Mouse (Mus musculus) midbrain, embryonic 12.5 days (tissue): ENCODE measurements around the gene Tmem56. TPM values are rescaled to one million over a fixed set of nuclear protein-coding genes. Genes with fewer than 3 reads are reported as not detected.

ENCODE experiments used
- ATAC-seq: fragments of 200-750 bp; cut with Nextera tagmentation; 2 replicates; pipeline ENCODE4 v1.8.0; 2017; ENCODE audit warnings: low read depth, moderate TSS enrichment, moderate library complexity; ENCODE audit not compliant: low FRiP score
- H3K27ac ChIP-seq: fragments of 300-500 bp; sonication (generic); replicated peaks from 2 replicates; pipeline ENCODE4 v1.5.1; 2016; ENCODE audit warnings: mild to moderate bottlenecking
- H3K27me3 ChIP-seq: fragments of 300-500 bp; sonication (generic); 2 replicates; pipeline ENCODE4 v1.6.1; 2016; ENCODE audit warnings: mild to moderate bottlenecking
- H3K36me3 ChIP-seq: fragments of 300-500 bp; sonication (generic); 2 replicates; pipeline ENCODE4 v1.6.1; 2016
- H3K4me1 ChIP-seq: fragments of 300-500 bp; sonication (generic); 2 replicates; pipeline ENCODE4 v1.6.1; 2016
- H3K4me2 ChIP-seq: fragments of 300-500 bp; sonication (generic); replicated peaks from 2 replicates; pipeline ENCODE4 v1.6.1; 2016; ENCODE audit warnings: mild to moderate bottlenecking, moderate library complexity
- H3K4me3 ChIP-seq: fragments of 300-500 bp; sonication (generic); 2 replicates; pipeline ENCODE4 v1.5.1; 2016; ENCODE audit warnings: mild to moderate bottlenecking
- H3K9ac ChIP-seq: fragments of 300-500 bp; sonication (generic); replicated peaks from 2 replicates; pipeline ENCODE4 v1.6.1; 2016; ENCODE audit warnings: mild to moderate bottlenecking, moderate library complexity
- H3K9me3 ChIP-seq: fragments of 300-500 bp; sonication (generic); 2 replicates; pipeline ENCODE4 v1.6.1; 2016; ENCODE audit warnings: mild to moderate bottlenecking
- whole genome bisulfite sequencing: fragments of 180-500 bp; shearing (Covaris S2); methylation state at CpG from one replicate; pipeline ENCODE4 v1.1.7; 2016; 5-methylcytosine and 5-hydroxymethylcytosine counted together
- polyA plus RNA-seq: library from polyadenylated mRNA; unstranded; fragments of >200 nt; fragmentation: Nextera tagmentation; extraction: Ambion mirVana; gene quantifications from 2 replicates; pipeline ENCODE4 v1.2.1, GENCODE M21; 2016

The Tmem56 gene
- polyA plus RNA-seq, 1 experiment from 2014 or later = 0.69 TPM

GRCm38 (mm10) chr3:121224185-121224584 is 58.7 kb downstream of the Tmem56 start:
- H3K4me3 ChIP-seq = no peak overlapping the region
- H3K9me3 ChIP-seq = no peaks in the 10 kb centered on the region
- 92% methylated on average over 6 of the region's 6 CpGs for WGBS
- no peak overlapping the region for H3K4me2 ChIP-seq
- H3K27ac ChIP-seq = no peak overlapping the region
- H3K27me3 ChIP-seq = no peaks in the 10 kb centered on the region
- no peaks in the 10 kb centered on the region for H3K36me3 ChIP-seq
- no peak for ATAC-seq
- H3K9ac ChIP-seq = no peak overlapping the region
- peaks cover 3% of the 10 kb centered on the region; the same call in 1 of the 2 replicates for H3K4me1 ChIP-seq

GRCm38 (mm10) chr3:121221987-121222386 is 60.9 kb downstream of the Tmem56 start:
- H3K4me2 ChIP-seq = no peak overlapping the region
- no peaks in the 10 kb centered on the region for H3K4me1 ChIP-seq

DNA sequence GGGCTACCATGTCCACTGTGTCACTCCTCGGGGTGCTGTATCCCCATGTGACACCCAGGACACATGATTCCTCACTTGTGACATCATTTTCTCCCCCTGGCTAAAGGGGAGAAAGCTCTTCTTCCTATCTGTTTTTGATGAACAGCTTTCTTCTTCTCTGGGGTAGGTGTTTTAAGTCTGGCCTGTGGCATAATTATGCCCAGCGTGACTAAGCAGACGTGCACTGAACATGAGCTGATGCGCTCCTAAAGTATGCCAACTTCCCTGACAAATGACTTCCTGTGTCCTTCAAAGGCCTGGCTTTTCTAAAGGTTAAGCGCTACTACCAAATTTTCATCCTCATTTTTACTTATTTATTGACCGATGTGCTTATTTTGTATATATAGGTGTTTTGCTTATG is 65.9 kb downstream of the Tmem56 start:
- H3K36me3 ChIP-seq = no peaks in the 10 kb centered on the region
- WGBS = 89% methylated on average over 6 of the region's 6 CpGs
- no peaks in the 10 kb centered on the region for H3K27me3 ChIP-seq
- H3K9ac ChIP-seq = no peak overlapping the region
- H3K4me3 ChIP-seq = no peak overlapping the region
- H3K9me3 ChIP-seq = no peaks in the 10 kb centered on the region
- peaks cover 6% of the 10 kb centered on the region; the same call in 1 of the 2 replicates for H3K4me1 ChIP-seq
- H3K4me2 ChIP-seq = no peak overlapping the region
- no peak overlapping the region for H3K27ac ChIP-seq
- no peak for ATAC-seq

More at GRCm38 (mm10) chr3:121221987-121222386, 60.9 kb downstream of the Tmem56 start:
- no peaks in the 10 kb centered on the region for H3K27me3 ChIP-seq
- H3K9me3 ChIP-seq = no peaks in the 10 kb centered on the region
- H3K27ac ChIP-seq = no peak overlapping the region
- 86% methylated on average over 7 of the region's 7 CpGs for WGBS
- H3K9ac ChIP-seq = no peak overlapping the region
- no peak overlapping the region for H3K4me3 ChIP-seq
- H3K36me3 ChIP-seq = no peaks in the 10 kb centered on the region
- ATAC-seq = no peak

- H3K4me2 ChIP-seq = no peak overlapping the region
- H3K9me3 ChIP-seq = no peaks in the 10 kb centered on the region
- no peak overlapping the region for H3K4me3 ChIP-seq
- no peak overlapping the region for H3K27ac ChIP-seq
- no peaks in the 10 kb centered on the region for H3K27me3 ChIP-seq
- no peaks in the 10 kb centered on the region for H3K36me3 ChIP-seq
- no peak overlapping the region for H3K9ac ChIP-seq
- 87% methylated on average over 3 of the region's 3 CpGs for WGBS
- peaks cover 6% of the 10 kb centered on the region; the same call in 1 of the 2 replicates for H3K4me1 ChIP-seq
- ATAC-seq = no peak
These were observed 69.4 kb downstream of the Tmem56 start for GRCm38 (mm10) chr3:121213501-121213900.

DNA sequence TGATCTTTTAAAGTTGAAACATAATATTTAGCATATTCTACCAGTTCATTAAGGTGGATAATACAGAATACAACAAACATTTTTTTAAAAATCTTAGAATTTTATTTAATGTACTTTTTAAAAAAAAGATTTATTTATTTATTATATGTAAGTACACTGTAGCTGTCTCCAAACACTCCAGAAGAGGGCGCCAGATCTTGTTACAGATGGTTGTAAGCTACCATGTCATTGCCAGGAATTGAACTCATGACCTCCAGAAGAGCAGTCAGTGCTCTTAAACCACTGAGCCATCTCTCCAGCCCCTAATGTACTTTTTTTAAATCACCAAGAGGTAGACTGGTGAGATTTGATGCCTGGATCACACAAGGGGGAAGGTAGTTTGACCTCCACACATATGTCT is 70.7 kb downstream of the Tmem56 start:
- no peak overlapping the region for H3K4me2 ChIP-seq
- WGBS = 40% methylated on average over 1 of the region's 1 CpGs
- no peak overlapping the region for H3K9ac ChIP-seq
- H3K4me3 ChIP-seq = no peak overlapping the region
- no peak overlapping the region for H3K27ac ChIP-seq
- no peaks in the 10 kb centered on the region for H3K36me3 ChIP-seq
- no peaks in the 10 kb centered on the region for H3K9me3 ChIP-seq
- H3K4me1 ChIP-seq = peaks cover 6% of the 10 kb centered on the region; the same call in 1 of the 2 replicates
- ATAC-seq = no peak
- H3K27me3 ChIP-seq = no peaks in the 10 kb centered on the region

DNA sequence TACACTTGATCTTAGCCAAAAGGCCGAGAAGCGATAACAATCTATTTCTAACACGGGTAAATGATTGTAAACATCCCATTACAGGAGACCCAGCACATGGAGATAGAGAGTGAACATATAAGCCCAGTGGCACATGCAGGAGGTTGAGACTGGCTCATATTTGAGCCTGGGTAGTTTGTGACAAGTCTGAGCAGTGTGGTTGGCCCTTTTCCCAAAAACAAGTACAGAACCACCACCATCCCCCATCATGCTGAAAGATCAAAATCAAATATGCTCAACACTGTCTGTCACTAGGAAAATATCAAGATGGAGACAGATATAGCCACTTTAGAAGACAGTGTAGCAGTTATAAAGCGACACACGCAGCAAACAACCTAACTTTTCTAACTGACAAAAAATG is 73.9 kb downstream of the Tmem56 start:
- H3K36me3 ChIP-seq = no peaks in the 10 kb centered on the region
- no peaks in the 10 kb centered on the region for H3K9me3 ChIP-seq
- H3K27me3 ChIP-seq = no peaks in the 10 kb centered on the region
- H3K4me2 ChIP-seq = no peak overlapping the region
- no peak overlapping the region for H3K4me3 ChIP-seq
- ATAC-seq = no peak
- no peak overlapping the region for H3K9ac ChIP-seq
- no peaks in the 10 kb centered on the region for H3K4me1 ChIP-seq
- WGBS = 97% methylated on average over 5 of the region's 5 CpGs
- H3K27ac ChIP-seq = no peak overlapping the region

- Histone ChIP-seq H3K4me2 (no peak overlapping the region), H3K27ac (no peak overlapping the region), H3K36me3 (no peaks in the 10 kb centered on the region), H3K4me1 (no peaks in the 10 kb centered on the region), H3K4me3 (no peak overlapping the region), H3K27me3 (no peaks in the 10 kb centered on the region), H3K9ac (no peak overlapping the region), H3K9me3 (no peaks in the 10 kb centered on the region)
- 89% methylated on average over 19 of the region's 19 CpGs for WGBS
- ATAC-seq = no peak
These were observed 76.6 kb downstream of the Tmem56 start for GRCm38 (mm10) chr3:121206202-121206882.

DNA sequence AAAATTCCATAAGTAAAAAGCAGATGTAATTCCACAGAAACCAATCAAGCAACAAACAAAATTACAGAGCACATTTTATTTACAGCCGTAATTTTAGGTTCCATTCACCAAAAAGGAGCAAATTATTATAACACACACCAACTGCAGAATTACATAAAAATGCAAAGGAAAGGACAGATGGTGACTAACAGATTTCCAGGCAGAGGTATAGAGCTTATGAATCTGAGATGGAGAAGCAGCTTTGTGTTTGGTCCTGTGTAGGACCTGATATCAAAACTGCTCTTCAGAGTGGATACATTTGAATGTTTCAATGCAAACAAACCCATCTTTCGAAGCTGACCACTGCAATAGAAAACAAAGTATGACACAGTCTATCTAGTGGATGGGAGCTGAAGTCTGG is 80.3 kb downstream of the Tmem56 start:
- no peaks in the 10 kb centered on the region for H3K36me3 ChIP-seq
- H3K4me1 ChIP-seq = no peaks in the 10 kb centered on the region
- WGBS = 87% methylated on average over 2 of the region's 2 CpGs
- no peak for ATAC-seq
- no peak overlapping the region for H3K9ac ChIP-seq
- H3K4me2 ChIP-seq = no peak overlapping the region
- no peak overlapping the region for H3K4me3 ChIP-seq
- H3K27me3 ChIP-seq = no peaks in the 10 kb centered on the region
- H3K27ac ChIP-seq = no peak overlapping the region
- no peaks in the 10 kb centered on the region for H3K9me3 ChIP-seq

- WGBS = 66% methylated on average over 11 of the region's 11 CpGs
- H3K27me3 ChIP-seq = no peaks in the 10 kb centered on the region
- peak; percentile 34; the same call in 1 of the 2 replicates for ATAC-seq
These were observed 81.7 kb downstream of the Tmem56 start for GRCm38 (mm10) chr3:121201012-121201747.

GRCm38 (mm10) chr3:121189199-121189598 is 93.7 kb downstream of the Tmem56 start:
- H3K27ac ChIP-seq = no peak overlapping the region
- no peak overlapping the region for H3K4me3 ChIP-seq
- ATAC-seq = no peak
- no peaks in the 10 kb centered on the region for H3K27me3 ChIP-seq
- no peak overlapping the region for H3K4me2 ChIP-seq
- no peaks in the 10 kb centered on the region for H3K9me3 ChIP-seq
- H3K36me3 ChIP-seq = no peaks in the 10 kb centered on the region
- no peak overlapping the region for H3K9ac ChIP-seq
- 84% methylated on average over 2 of the region's 2 CpGs for WGBS
- H3K4me1 ChIP-seq = no peaks in the 10 kb centered on the region

More at GRCm38 (mm10) chr3:121201012-121201747, 81.7 kb downstream of the Tmem56 start:
- no peak overlapping the region for H3K4me3 ChIP-seq
- no peak overlapping the region for H3K9ac ChIP-seq
- no peaks in the 10 kb centered on the region for H3K9me3 ChIP-seq
- H3K4me2 ChIP-seq = no peak overlapping the region
- H3K4me1 ChIP-seq = no peaks in the 10 kb centered on the region
- H3K36me3 ChIP-seq = no peaks in the 10 kb centered on the region
- no peak overlapping the region for H3K27ac ChIP-seq

GRCm38 (mm10) chr3:121187510-121187909 is 95.4 kb downstream of the Tmem56 start:
- Histone ChIP-seq H3K36me3 (no peaks in the 10 kb centered on the region), H3K27me3 (no peaks in the 10 kb centered on the region), H3K4me1 (no peaks in the 10 kb centered on the region), H3K9ac (no peak overlapping the region), H3K9me3 (no peaks in the 10 kb centered on the region), H3K4me2 (no peak overlapping the region), H3K4me3 (no peak overlapping the region), H3K27ac (no peak overlapping the region)
- WGBS = 91% methylated on average over 7 of the region's 7 CpGs
- no peak for ATAC-seq

- H3K4me2 ChIP-seq = no peak overlapping the region
- H3K36me3 ChIP-seq = no peaks in the 10 kb centered on the region
- no peak for ATAC-seq
- H3K4me3 ChIP-seq = no peak overlapping the region
- H3K4me1 ChIP-seq = no peaks in the 10 kb centered on the region
- WGBS = 76% methylated on average over 3 of the region's 3 CpGs
- no peak overlapping the region for H3K9ac ChIP-seq
- H3K27me3 ChIP-seq = no peaks in the 10 kb centered on the region
- H3K27ac ChIP-seq = no peak overlapping the region
- no peaks in the 10 kb centered on the region for H3K9me3 ChIP-seq
These were observed 96.0 kb downstream of the Tmem56 start for GRCm38 (mm10) chr3:121186925-121187324.
